Mouse (Mus musculus): ENCODE results near the gene Rnf213. TPM values are rescaled to one million over a fixed set of nuclear protein-coding genes. Genes with fewer than 3 reads are reported as not detected.
A peak's percentile ranks its signal among the peaks of the same experiment; 100 is the strongest.

The Rnf213 gene
- 90.7 and 93.4 TPM in 2 replicates for total RNA-seq (2015; ENCODE audit: low replicate concordance)
- total RNA-seq (2017; ENCODE audit: low replicate concordance): 77.5 and 79.4 TPM in 2 replicates

- peak; percentile 62 for ATAC-seq (replicated peaks; ENCODE audit: low FRiP score, poor library complexity, severe bottlenecking)
Observed at GRCm38 (mm10) chr11:119392800-119393482, at the start of gene Rnf213. Rnf213 (plus strand) TSS chr11:119393100.

- no peak for ATAC-seq (replicated peaks; ENCODE audit: low FRiP score, poor library complexity, severe bottlenecking)
Observed at GRCm38 (mm10) chr11:119344178-119344577, 48.7 kb upstream of the Rnf213 start.

- ATAC-seq (replicated peaks; ENCODE audit: low FRiP score, poor library complexity, severe bottlenecking): no peak
Observed at GRCm38 (mm10) chr11:119344865-119345264, 48.0 kb upstream of the Rnf213 start.

GRCm38 (mm10) chr11:119347125-119347524, 45.8 kb upstream of the Rnf213 start:
- ATAC-seq (replicated peaks; ENCODE audit: low FRiP score, poor library complexity, severe bottlenecking): no peak

GRCm38 (mm10) chr11:119352113-119352512, 40.8 kb upstream of the Rnf213 start:
- no peak for ATAC-seq (replicated peaks; ENCODE audit: low FRiP score, poor library complexity, severe bottlenecking)

GRCm38 (mm10) chr11:119353946-119354345, 39.0 kb upstream of the Rnf213 start:
- ATAC-seq (replicated peaks; ENCODE audit: low FRiP score, poor library complexity, severe bottlenecking): no peak

- ATAC-seq (replicated peaks; ENCODE audit: low FRiP score, poor library complexity, severe bottlenecking): peak; percentile 58
Observed at GRCm38 (mm10) chr11:119354798-119355442, 38.0 kb upstream of the Rnf213 start.

- peak; percentile 86 for ATAC-seq (replicated peaks; ENCODE audit: low FRiP score, poor library complexity, severe bottlenecking)
Observed at GRCm38 (mm10) chr11:119355443-119356385, 37.2 kb upstream of the Rnf213 start, which contains the start of the genes Sgsh and Slc26a11. Sgsh (minus strand) TSS chr11:119355536. Slc26a11 (plus strand) TSS chr11:119355557.

GRCm38 (mm10) chr11:119359089-119359488, 33.8 kb upstream of the Rnf213 start:
- no peak for ATAC-seq (replicated peaks; ENCODE audit: low FRiP score, poor library complexity, severe bottlenecking)

GRCm38 (mm10) chr11:119362769-119363533, 29.9 kb upstream of the Rnf213 start:
- ATAC-seq (replicated peaks; ENCODE audit: low FRiP score, poor library complexity, severe bottlenecking): peak; percentile 51

- ATAC-seq (replicated peaks; ENCODE audit: low FRiP score, poor library complexity, severe bottlenecking): peak; percentile 93
Observed at GRCm38 (mm10) chr11:119363534-119364145, 29.3 kb upstream of the Rnf213 start.

GRCm38 (mm10) chr11:119375425-119375824, 17.5 kb upstream of the Rnf213 start:
- ATAC-seq (replicated peaks; ENCODE audit: low FRiP score, poor library complexity, severe bottlenecking): no peak

GRCm38 (mm10) chr11:119377326-119377725, 15.6 kb upstream of the Rnf213 start:
- no peak for ATAC-seq (replicated peaks; ENCODE audit: low FRiP score, poor library complexity, severe bottlenecking)

- ATAC-seq (replicated peaks; ENCODE audit: low FRiP score, poor library complexity, severe bottlenecking): no peak
Observed at GRCm38 (mm10) chr11:119378551-119378950, 14.3 kb upstream of the Rnf213 start.

- ATAC-seq (replicated peaks; ENCODE audit: low FRiP score, poor library complexity, severe bottlenecking): no peak
Observed at GRCm38 (mm10) chr11:119381631-119382337, 11.1 kb upstream of the Rnf213 start.

GRCm38 (mm10) chr11:119382338-119382850, 10.5 kb upstream of the Rnf213 start:
- ATAC-seq (replicated peaks; ENCODE audit: low FRiP score, poor library complexity, severe bottlenecking): no peak

- ATAC-seq (replicated peaks; ENCODE audit: low FRiP score, poor library complexity, severe bottlenecking): no peak
Observed at GRCm38 (mm10) chr11:119384904-119385303, 8.0 kb upstream of the Rnf213 start.

- ATAC-seq (replicated peaks; ENCODE audit: low FRiP score, poor library complexity, severe bottlenecking): no peak
Observed at GRCm38 (mm10) chr11:119386306-119386705, 6.6 kb upstream of the Rnf213 start.

Measured in erythroblast, adult 5-6 weeks (primary cell).